Mouse (Mus musculus) heart, embryonic 16.5 days (tissue): ENCODE measurements around the gene Atp2b2. TPM values are rescaled to one million over a fixed set of nuclear protein-coding genes. Genes with fewer than 3 reads are reported as not detected.

Source experiments
- ATAC-seq: fragments of 200-750 bp; cut with Nextera tagmentation; replicated peaks from 2 replicates; pipeline ENCODE4 v1.8.0; 2017; ENCODE audit warnings: moderate number of reproducible peaks; ENCODE audit not compliant: insufficient read depth, low FRiP score; ENCODE audit errors: extremely low read depth
- H3K27ac ChIP-seq: fragments of 300-500 bp; sonication (generic); 2 replicates; pipeline ENCODE4 v1.5.1; 2014; ENCODE audit warnings: mild to moderate bottlenecking, low read length, control low read depth, moderate library complexity
- H3K27me3 ChIP-seq: fragments of 300-500 bp; sonication (generic); 2 replicates; pipeline ENCODE4 v1.6.1; 2014; ENCODE audit warnings: low read length, mixed read lengths; ENCODE audit not compliant: control insufficient read depth, insufficient read depth
- H3K36me3 ChIP-seq: fragments of 300-500 bp; sonication (generic); 2 replicates; pipeline ENCODE4 v1.6.1; 2014; ENCODE audit not compliant: control insufficient read depth, insufficient read depth
- H3K4me1 ChIP-seq: fragments of 300-500 bp; sonication (generic); 2 replicates; pipeline ENCODE4 v1.6.1; 2014; ENCODE audit warnings: low read length, mixed read lengths; ENCODE audit not compliant: control insufficient read depth, insufficient read depth
- H3K4me2 ChIP-seq: fragments of 300-500 bp; sonication (generic); 2 replicates; pipeline ENCODE4 v1.6.1; 2014; ENCODE audit warnings: low read depth, mild to moderate bottlenecking, control low read depth, low read length
- H3K4me3 ChIP-seq: fragments of 300-500 bp; sonication (generic); 2 replicates; pipeline ENCODE4 v1.5.1; 2014; ENCODE audit warnings: mild to moderate bottlenecking, control low read depth, low read length
- H3K9ac ChIP-seq: fragments of 300-500 bp; sonication (generic); 2 replicates; pipeline ENCODE4 v1.6.1; 2014; ENCODE audit warnings: low read length, control low read depth
- H3K9me3 ChIP-seq: fragments of 300-500 bp; sonication (generic); replicated peaks from 2 replicates; pipeline ENCODE4 v1.6.1; 2016; ENCODE audit warnings: low read length; ENCODE audit not compliant: control insufficient read depth
- WGBS: fragments of 180-500 bp; shearing (Covaris S2); extraction: QIAGEN DNeasy Blood & Tissue Kit; methylation state at CpG from one replicate; pipeline ENCODE4 v1.1.7; 2014; 5-methylcytosine and 5-hydroxymethylcytosine counted together
- polyA plus RNA-seq: library from polyadenylated mRNA; unstranded; fragments of >200 nt; fragmentation: Nextera tagmentation; extraction: Ambion mirVana; gene quantifications from 2 replicates; pipeline ENCODE4 v1.2.1, GENCODE M21; 2015

The Atp2b2 gene
- polyA plus RNA-seq, 1 experiment from 2014 or later: 0.12 TPM

GRCm38 (mm10) chr6:114062688-114063087 lies 20.3 kb upstream of the Atp2b2 start:
- H3K27me3 ChIP-seq: no peaks in the 10 kb centered on the region
- H3K36me3 ChIP-seq: no peaks in the 10 kb centered on the region
- no peak overlapping the region for H3K4me3 ChIP-seq
- no peaks in the 10 kb centered on the region for H3K9me3 ChIP-seq
- no peak overlapping the region for H3K4me2 ChIP-seq
- no peak overlapping the region for H3K27ac ChIP-seq
- no peaks in the 10 kb centered on the region for H3K4me1 ChIP-seq
- no peak overlapping the region for H3K9ac ChIP-seq
- ATAC-seq: no peak

GRCm38 (mm10) chr6:114059206-114059605 lies 16.8 kb upstream of the Atp2b2 start:
- H3K36me3 ChIP-seq: no peaks in the 10 kb centered on the region
- 73% methylated on average over 7 of the region's 7 CpGs for whole genome bisulfite sequencing
- no peak overlapping the region for H3K4me3 ChIP-seq
- no peak for ATAC-seq
- H3K4me1 ChIP-seq: no peaks in the 10 kb centered on the region
- no peak overlapping the region for H3K9ac ChIP-seq
- no peak overlapping the region for H3K4me2 ChIP-seq
- H3K27me3 ChIP-seq: no peaks in the 10 kb centered on the region
- no peak overlapping the region for H3K27ac ChIP-seq
- H3K9me3 ChIP-seq: no peaks in the 10 kb centered on the region

GRCm38 (mm10) chr6:114058030-114058808 lies 15.8 kb upstream of the Atp2b2 start:
- H3K27me3 ChIP-seq: no peaks in the 10 kb centered on the region
- no peaks in the 10 kb centered on the region for H3K4me1 ChIP-seq
- no peak overlapping the region for H3K27ac ChIP-seq
- H3K9ac ChIP-seq: no peak overlapping the region
- H3K9me3 ChIP-seq: no peaks in the 10 kb centered on the region
- no peak overlapping the region for H3K4me3 ChIP-seq
- no peak for ATAC-seq
- H3K36me3 ChIP-seq: no peaks in the 10 kb centered on the region
- H3K4me2 ChIP-seq: no peak overlapping the region
- 56% methylated on average over 15 of the region's 15 CpGs for WGBS

GRCm38 (mm10) chr6:114055311-114055710 lies 12.9 kb upstream of the Atp2b2 start:
- Histone ChIP-seq H3K9ac (no peak overlapping the region), H3K4me2 (no peak overlapping the region), H3K4me3 (no peak overlapping the region), H3K9me3 (no peaks in the 10 kb centered on the region), H3K4me1 (no peaks in the 10 kb centered on the region), H3K27ac (no peak overlapping the region), H3K36me3 (no peaks in the 10 kb centered on the region), H3K27me3 (0 out of 2 replicates have a peak, but pooled peaks cover 3% of the 10 kb centered on the region)
- 67% methylated on average over 7 of the region's 7 CpGs for WGBS
- ATAC-seq: no peak

- H3K9ac ChIP-seq: no peak overlapping the region
- H3K4me2 ChIP-seq: no peak overlapping the region
- no peaks in the 10 kb centered on the region for H3K4me1 ChIP-seq
- no peaks in the 10 kb centered on the region for H3K9me3 ChIP-seq
- H3K4me3 ChIP-seq: no peak overlapping the region
- no peak for ATAC-seq
- H3K27me3 ChIP-seq: peaks cover 55% of the 10 kb centered on the region
- WGBS: 61% methylated on average over 8 of the region's 8 CpGs
- H3K36me3 ChIP-seq: no peaks in the 10 kb centered on the region
- no peak overlapping the region for H3K27ac ChIP-seq
Measured at GRCm38 (mm10) chr6:114044962-114045361, 2.5 kb upstream of the Atp2b2 start.

GRCm38 (mm10) chr6:114042836-114043235 lies 423 bp upstream of the Atp2b2 start:
- no peak overlapping the region for H3K27ac ChIP-seq
- peaks cover 63% of the 10 kb centered on the region for H3K27me3 ChIP-seq
- no peaks in the 10 kb centered on the region for H3K36me3 ChIP-seq
- H3K4me3 ChIP-seq: no peak overlapping the region
- H3K9me3 ChIP-seq: no peaks in the 10 kb centered on the region
- no peaks in the 10 kb centered on the region for H3K4me1 ChIP-seq
- WGBS: 70% methylated on average over 7 of the region's 7 CpGs
- H3K4me2 ChIP-seq: no peak overlapping the region
- H3K9ac ChIP-seq: no peak overlapping the region
- ATAC-seq: no peak

GRCm38 (mm10) chr6:114041911-114042284 lies 515 bp downstream of the Atp2b2 start:
- peak overlapping the region; percentile 57 for H3K4me3 ChIP-seq
- H3K4me2 ChIP-seq: peak overlapping the region; percentile 80
- H3K36me3 ChIP-seq: no peaks in the 10 kb centered on the region
- under 1% methylated on average over 31 of the region's 52 CpGs for WGBS
- no peaks in the 10 kb centered on the region for H3K9me3 ChIP-seq
- H3K27ac ChIP-seq: no peak overlapping the region
- peaks cover 63% of the 10 kb centered on the region for H3K27me3 ChIP-seq
- peak overlapping the region; percentile 62 for H3K9ac ChIP-seq
- no peak for ATAC-seq
- H3K4me1 ChIP-seq: no peaks in the 10 kb centered on the region

GRCm38 (mm10) chr6:114041097-114041910 lies 1.1 kb downstream of the Atp2b2 start:
- H3K4me1 ChIP-seq: no peaks in the 10 kb centered on the region
- no peaks in the 10 kb centered on the region for H3K9me3 ChIP-seq
- no peak for ATAC-seq
- 2% methylated on average over 32 of the region's 39 CpGs for WGBS
- no peaks in the 10 kb centered on the region for H3K36me3 ChIP-seq
- peak overlapping the region; percentile 80 for H3K4me2 ChIP-seq
- peak overlapping the region; percentile 62 for H3K9ac ChIP-seq
- H3K27ac ChIP-seq: no peak overlapping the region
- peaks cover 63% of the 10 kb centered on the region for H3K27me3 ChIP-seq
- H3K4me3 ChIP-seq: peak overlapping the region; percentile 57

- no peak overlapping the region for H3K4me2 ChIP-seq
- H3K4me3 ChIP-seq: no peak overlapping the region
- no peaks in the 10 kb centered on the region for H3K9me3 ChIP-seq
- no peaks in the 10 kb centered on the region for H3K36me3 ChIP-seq
- peaks cover 15% of the 10 kb centered on the region for H3K27me3 ChIP-seq
- WGBS: 58% methylated on average over 3 of the region's 3 CpGs
- no peak for ATAC-seq
- H3K4me1 ChIP-seq: no peaks in the 10 kb centered on the region
- H3K9ac ChIP-seq: no peak overlapping the region
- no peak overlapping the region for H3K27ac ChIP-seq
Measured at GRCm38 (mm10) chr6:114035704-114036103, 6.7 kb downstream of the Atp2b2 start.
